Mouse (Mus musculus) hindlimb bud, embryonic 11.5 days (tissue): ENCODE measurements around the gene Dach1.

Experiments
- DNase-seq: peaks from one replicate; pipeline ENCODE4 v3.0.0-alpha.2; 2012; ENCODE audit warnings: low read depth, low spot score; ENCODE audit errors: extremely low spot score

Gene Dach1

GRCm38 (mm10) chr14:98169421-98170076, at the start of gene Dach1:
Gene Dach1 (minus strand): TSS chr14:98169765.
- DNase-seq = no peak

GRCm38 (mm10) chr14:98200089-98200488, 30.5 kb upstream of the Dach1 start:
- DNase-seq = no peak

GRCm38 (mm10) chr14:98181545-98181944, 12.0 kb upstream of the Dach1 start:
- DNase-seq = no peak

- DNase-seq = no peak
Observed at GRCm38 (mm10) chr14:98173831-98174230, 4.3 kb upstream of the Dach1 start.

- no peak for DNase-seq
Observed at GRCm38 (mm10) chr14:98172394-98172905, 2.9 kb upstream of the Dach1 start.

- no peak for DNase-seq
Observed at GRCm38 (mm10) chr14:98171861-98172260, 2.3 kb upstream of the Dach1 start.

- DNase-seq = no peak
Observed at GRCm38 (mm10) chr14:98168908-98169401, 610 bp downstream of the Dach1 start.

- DNase-seq = no peak
Observed at GRCm38 (mm10) chr14:98168039-98168907, 1.3 kb downstream of the Dach1 start.

- no peak for DNase-seq
Observed at GRCm38 (mm10) chr14:98167186-98168038, 2.2 kb downstream of the Dach1 start.

GRCm38 (mm10) chr14:98166318-98166976, 3.1 kb downstream of the Dach1 start:
- no peak for DNase-seq

GRCm38 (mm10) chr14:98156753-98157152, 12.8 kb downstream of the Dach1 start:
- DNase-seq = no peak

- no peak for DNase-seq
Observed at GRCm38 (mm10) chr14:98155725-98156392, 13.7 kb downstream of the Dach1 start.

- no peak for DNase-seq
Observed at GRCm38 (mm10) chr14:98154832-98155422, 14.6 kb downstream of the Dach1 start.

GRCm38 (mm10) chr14:98141758-98142157, 27.8 kb downstream of the Dach1 start:
- no peak for DNase-seq

GRCm38 (mm10) chr14:98138873-98139665, 30.5 kb downstream of the Dach1 start:
- no peak for DNase-seq

- no peak for DNase-seq
Observed at GRCm38 (mm10) chr14:98134546-98134945, 35.0 kb downstream of the Dach1 start.

- DNase-seq = no peak
Observed at GRCm38 (mm10) chr14:98123032-98123431, 46.5 kb downstream of the Dach1 start.

- DNase-seq = no peak
Observed at GRCm38 (mm10) chr14:98116627-98117026, 52.9 kb downstream of the Dach1 start.

GRCm38 (mm10) chr14:98113106-98113505, 56.5 kb downstream of the Dach1 start:
- DNase-seq = no peak
